Mouse (Mus musculus) neural tube, embryonic 14.5 days (tissue): ENCODE data around the gene Tbx6. TPM values are rescaled to one million over a fixed set of nuclear protein-coding genes. Genes with fewer than 3 reads are reported as not detected.

Experiments
- ATAC-seq: fragments of 200-750 bp; cut with Nextera tagmentation; 2 replicates; pipeline ENCODE4 v1.8.0; 2017; ENCODE audit warnings: low read depth, mild to moderate bottlenecking, moderate TSS enrichment, moderate library complexity
- H3K27ac ChIP-seq: fragments of 300-500 bp; sonication (generic); 2 replicates; pipeline ENCODE4 v1.5.1; 2014; ENCODE audit warnings: low read depth, mild to moderate bottlenecking, control low read depth, low read length, moderate library complexity, mixed read lengths
- H3K27me3 ChIP-seq: fragments of 300-500 bp; sonication (generic); 2 replicates; pipeline ENCODE4 v1.6.1; 2014; ENCODE audit warnings: low read length; ENCODE audit not compliant: control insufficient read depth, insufficient read depth
- H3K36me3 ChIP-seq: fragments of 300-500 bp; sonication (generic); 2 replicates; pipeline ENCODE4 v1.6.1; 2014; ENCODE audit warnings: low read length, mixed read lengths; ENCODE audit not compliant: control insufficient read depth, insufficient read depth
- H3K4me1 ChIP-seq: fragments of 300-500 bp; sonication (generic); 2 replicates; pipeline ENCODE4 v1.6.1; 2014; ENCODE audit warnings: low read length; ENCODE audit not compliant: control insufficient read depth, insufficient read depth
- H3K4me2 ChIP-seq: fragments of 300-500 bp; sonication (generic); 2 replicates; pipeline ENCODE4 v1.6.1; 2014; ENCODE audit warnings: mild to moderate bottlenecking, low read depth, low read length, control low read depth
- H3K4me3 ChIP-seq: fragments of 300-500 bp; sonication (generic); 2 replicates; pipeline ENCODE4 v1.5.1; 2014; ENCODE audit warnings: low read depth, low read length, control low read depth, mixed read lengths
- H3K9ac ChIP-seq: fragments of 300-500 bp; sonication (generic); replicated peaks from 2 replicates; pipeline ENCODE4 v1.6.1; 2014; ENCODE audit warnings: low read depth, mild to moderate bottlenecking, control low read depth, low read length, mixed read lengths
- H3K9me3 ChIP-seq: fragments of 300-500 bp; sonication (generic); 2 replicates; pipeline ENCODE4 v1.6.1; 2016; ENCODE audit warnings: low read length; ENCODE audit not compliant: control insufficient read depth
- WGBS: fragments of 180-500 bp; shearing (Covaris S2); extraction: QIAGEN DNeasy Blood & Tissue Kit; methylation state at CpG from one replicate; pipeline ENCODE4 v1.1.7; 2014; 5-methylcytosine and 5-hydroxymethylcytosine counted together
- polyA plus RNA-seq: library from polyadenylated mRNA; unstranded; fragments of >200 nt; fragmentation: Nextera tagmentation; extraction: Ambion mirVana; gene quantifications from 2 replicates; pipeline ENCODE4 v1.2.1, GENCODE M21; 2014

Tbx6 gene
- 0.27 and 0.55 TPM in 2 replicates for polyA plus RNA-seq

DNA sequence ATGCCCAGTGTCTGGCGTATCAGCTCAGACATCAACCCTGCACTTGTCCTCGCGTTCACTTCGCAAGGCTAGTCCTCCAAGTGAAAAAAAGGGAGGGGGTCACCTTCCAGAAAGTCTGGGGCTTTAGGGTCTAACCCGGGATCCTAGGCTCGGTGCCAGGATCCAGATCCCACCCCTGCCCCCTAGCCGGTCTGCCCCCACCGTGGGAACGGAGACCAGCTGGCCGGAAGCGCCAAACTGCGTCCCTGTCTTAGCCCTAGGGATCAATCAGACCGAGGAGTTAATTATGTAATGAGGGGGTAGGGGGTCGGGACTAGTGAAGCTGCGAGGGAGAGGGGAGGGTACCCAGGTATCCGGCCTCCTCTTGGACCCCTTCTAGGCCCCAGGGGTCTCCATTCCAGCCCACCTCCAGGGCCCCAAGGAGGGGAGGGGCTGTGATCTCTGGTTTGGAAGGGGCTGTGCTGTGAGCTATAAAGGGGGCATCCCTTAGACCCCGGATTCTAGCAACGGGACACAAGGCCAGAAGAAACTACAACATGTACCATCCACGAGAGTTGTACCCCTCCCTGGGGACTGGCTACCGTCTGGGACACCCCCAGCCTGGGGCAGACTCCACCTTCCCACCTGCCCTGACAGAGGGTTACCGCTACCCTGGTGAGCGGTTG lies at the start of gene Tbx6:
TSS of gene Tbx6 (plus strand) at position 513 of the 665 bp plus-strand sequence.
- Histone ChIP-seq H3K4me2 (peak within 1 kb of the TSS; percentile 96), H3K27me3 (no peaks in the 10 kb centered on the region), H3K27ac (peak within 1 kb of the TSS; percentile 77), H3K36me3 (peaks cover 14% of the 10 kb centered on the region), H3K9me3 (no peaks in the 10 kb centered on the region), H3K4me1 (peaks cover 29% of the 10 kb centered on the region), H3K4me3 (peak within 1 kb of the TSS; percentile 36), H3K9ac (peak within 1 kb of the TSS; percentile 56)
- ATAC-seq, result 0 out of 2 replicates have a peak, but pooled peaks have one; percentile 0
- WGBS, result 5% methylated on average over 22 of the region's 22 CpGs

DNA sequence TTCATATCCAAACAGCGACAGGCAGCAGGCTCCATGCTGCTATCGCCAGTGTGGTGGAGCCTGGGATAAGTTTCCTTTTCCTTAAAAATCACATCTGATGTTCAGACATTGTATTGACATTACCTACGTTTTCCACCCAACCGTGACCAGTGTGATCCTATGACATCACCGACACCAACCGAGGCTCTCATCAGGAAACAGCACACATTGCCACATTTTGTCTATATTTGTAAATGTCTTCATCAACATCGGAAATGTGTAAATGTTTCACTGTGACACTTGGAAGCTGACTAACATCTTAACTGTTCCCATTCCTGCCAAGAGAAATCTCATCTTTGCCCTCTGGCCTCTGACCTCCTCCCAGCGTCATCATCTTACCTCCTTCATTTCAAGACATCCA lies 45.2 kb upstream of the Tbx6 start:
- no peak overlapping the region for H3K4me3 ChIP-seq
- no peaks in the 10 kb centered on the region for H3K9me3 ChIP-seq
- no peak for ATAC-seq
- H3K4me1 ChIP-seq, result no peaks in the 10 kb centered on the region
- H3K27me3 ChIP-seq, result no peaks in the 10 kb centered on the region
- 86% methylated on average over 8 of the region's 8 CpGs for WGBS
- no peak overlapping the region for H3K9ac ChIP-seq
- H3K36me3 ChIP-seq, result no peaks in the 10 kb centered on the region
- H3K27ac ChIP-seq, result no peak overlapping the region
- no peak overlapping the region for H3K4me2 ChIP-seq

DNA sequence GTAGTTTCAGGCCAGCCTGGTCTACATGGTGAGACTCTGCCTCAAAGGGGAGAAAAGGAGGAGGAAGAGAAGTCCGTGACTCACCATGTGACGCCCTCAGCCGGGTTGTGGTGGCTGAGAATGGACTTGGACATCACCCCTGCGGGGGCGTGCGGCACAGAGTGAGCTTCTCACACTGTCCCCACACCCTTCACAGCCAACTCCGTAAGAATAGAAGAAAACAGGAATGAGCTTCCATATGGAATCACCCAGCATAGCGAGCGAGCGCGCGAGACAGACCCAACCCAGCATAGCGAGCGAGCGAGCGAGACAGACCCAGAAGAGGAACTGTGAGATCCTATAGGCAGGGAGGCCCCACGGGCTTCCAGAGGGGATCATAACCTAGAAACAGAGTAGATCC lies 41.7 kb upstream of the Tbx6 start:
- H3K27ac ChIP-seq, result no peak overlapping the region
- H3K9ac ChIP-seq, result no peak overlapping the region
- no peak overlapping the region for H3K4me2 ChIP-seq
- ATAC-seq, result no peak
- H3K9me3 ChIP-seq, result no peaks in the 10 kb centered on the region
- 87% methylated on average over 17 of the region's 17 CpGs for WGBS
- no peaks in the 10 kb centered on the region for H3K4me1 ChIP-seq
- H3K27me3 ChIP-seq, result no peaks in the 10 kb centered on the region
- no peaks in the 10 kb centered on the region for H3K36me3 ChIP-seq
- no peak overlapping the region for H3K4me3 ChIP-seq

DNA sequence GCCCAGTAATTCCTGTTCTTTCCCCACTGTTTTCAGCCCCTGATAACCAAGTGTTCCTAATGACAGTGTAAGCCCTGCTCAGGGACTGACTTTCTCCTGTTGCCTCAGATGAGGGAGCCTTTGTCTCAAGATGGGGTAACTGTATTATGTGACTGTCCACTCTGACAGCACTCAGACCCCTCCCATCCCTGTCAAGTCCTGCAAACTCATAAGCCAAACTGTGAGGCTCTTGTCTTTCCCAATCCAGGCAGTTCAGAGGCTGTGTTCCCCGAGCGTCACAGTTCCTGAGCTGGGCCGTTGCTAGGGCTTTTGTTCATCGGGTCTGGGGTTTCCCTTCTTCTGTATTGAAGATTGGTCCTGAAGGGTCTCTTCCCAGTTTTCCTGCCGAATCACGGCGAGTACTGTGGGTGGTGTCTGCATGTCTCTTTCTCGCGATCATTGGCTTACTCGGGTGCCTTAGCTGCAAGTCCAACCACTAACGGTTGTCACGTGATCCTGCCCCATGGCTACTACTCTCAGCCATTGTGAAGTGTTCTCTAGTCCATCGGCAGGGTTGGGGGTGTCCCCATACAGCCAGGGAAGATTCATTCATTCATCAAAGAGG lies 41.0 kb upstream of the Tbx6 start:
- no peaks in the 10 kb centered on the region for H3K4me1 ChIP-seq
- WGBS, result 72% methylated on average over 13 of the region's 13 CpGs
- ATAC-seq, result no peak
- no peaks in the 10 kb centered on the region for H3K27me3 ChIP-seq
- H3K9ac ChIP-seq, result no peak overlapping the region
- no peaks in the 10 kb centered on the region for H3K9me3 ChIP-seq
- no peak overlapping the region for H3K27ac ChIP-seq
- no peaks in the 10 kb centered on the region for H3K36me3 ChIP-seq
- no peak overlapping the region for H3K4me3 ChIP-seq
- no peak overlapping the region for H3K4me2 ChIP-seq

DNA sequence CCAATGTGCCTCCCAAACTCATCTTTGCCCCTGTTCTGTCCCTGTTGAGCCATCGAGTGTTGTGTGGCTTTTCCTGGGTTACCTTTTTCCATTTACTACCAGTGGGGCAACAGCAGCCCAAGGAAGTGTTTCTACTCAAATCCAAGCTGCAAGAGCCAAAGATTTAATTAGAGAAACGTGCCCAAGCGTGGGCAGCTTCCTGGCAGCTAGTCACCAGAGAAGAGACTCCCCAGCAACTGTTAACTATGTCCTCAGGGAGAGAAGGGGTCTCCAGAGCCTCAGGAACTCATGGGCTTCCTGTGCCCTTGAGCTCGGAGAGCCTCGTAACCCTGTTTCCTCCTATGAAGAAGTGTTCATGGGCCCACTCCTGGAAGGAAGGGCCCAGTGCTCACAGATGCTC lies 40.3 kb upstream of the Tbx6 start:
- Histone ChIP-seq H3K27me3 (no peaks in the 10 kb centered on the region), H3K9ac (no peak overlapping the region), H3K4me2 (no peak overlapping the region), H3K27ac (no peak overlapping the region), H3K4me1 (no peaks in the 10 kb centered on the region), H3K4me3 (no peak overlapping the region), H3K9me3 (no peaks in the 10 kb centered on the region), H3K36me3 (no peaks in the 10 kb centered on the region)
- 89% methylated on average over 5 of the region's 5 CpGs for WGBS
- ATAC-seq, result no peak

DNA sequence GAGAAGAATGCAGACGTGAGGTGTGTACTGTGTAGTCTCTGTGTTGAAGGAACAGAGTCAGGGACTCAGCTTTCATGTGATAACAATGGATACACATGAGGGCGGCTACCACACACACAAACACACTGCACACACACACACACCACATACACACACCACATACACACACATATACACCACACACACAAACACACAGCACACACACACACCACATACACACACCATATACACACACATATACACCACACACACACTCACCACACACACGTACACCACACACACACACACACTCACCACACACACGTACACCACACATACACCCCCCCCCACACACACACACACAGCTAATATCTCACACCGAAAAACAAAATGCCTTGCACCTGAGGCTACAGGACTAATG lies 39.8 kb upstream of the Tbx6 start:
- Histone ChIP-seq H3K9ac (no peak overlapping the region), H3K4me3 (no peak overlapping the region), H3K4me1 (no peaks in the 10 kb centered on the region), H3K27me3 (no peaks in the 10 kb centered on the region), H3K9me3 (no peaks in the 10 kb centered on the region), H3K27ac (no peak overlapping the region), H3K4me2 (no peak overlapping the region), H3K36me3 (no peaks in the 10 kb centered on the region)
- ATAC-seq, result no peak
- 90% methylated on average over 5 of the region's 5 CpGs for WGBS

DNA sequence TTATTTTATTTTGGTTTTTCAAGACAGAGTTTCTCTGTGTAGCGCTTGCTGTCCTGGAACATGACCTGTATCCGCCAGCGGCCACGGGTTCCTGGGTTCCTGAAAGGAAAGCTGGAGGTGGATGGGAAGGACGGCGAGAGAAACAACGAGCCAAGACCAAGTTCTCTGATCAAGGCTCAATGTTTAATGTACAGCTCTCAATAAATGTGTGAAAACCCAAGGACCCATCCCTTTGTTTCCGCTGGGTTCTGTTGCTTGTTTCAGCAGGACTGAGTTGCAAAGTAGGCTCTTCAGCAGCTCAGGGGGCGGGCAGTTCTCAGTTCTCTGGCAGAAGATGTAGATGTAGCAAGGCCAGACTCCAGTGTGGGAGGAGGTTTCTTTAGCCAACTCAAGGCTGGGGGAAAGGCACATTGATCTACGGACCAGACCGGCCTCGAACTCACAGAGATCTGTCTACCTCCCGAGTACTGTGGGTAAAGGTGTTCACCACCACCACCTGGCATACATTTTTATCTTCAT lies 39.3 kb upstream of the Tbx6 start:
- Histone ChIP-seq H3K9ac (no peak overlapping the region), H3K27me3 (no peaks in the 10 kb centered on the region), H3K27ac (no peak overlapping the region), H3K36me3 (no peaks in the 10 kb centered on the region), H3K4me1 (no peaks in the 10 kb centered on the region), H3K4me2 (no peak overlapping the region), H3K4me3 (no peak overlapping the region), H3K9me3 (no peaks in the 10 kb centered on the region)
- 94% methylated on average over 13 of the region's 13 CpGs for WGBS
- no peak for ATAC-seq

DNA sequence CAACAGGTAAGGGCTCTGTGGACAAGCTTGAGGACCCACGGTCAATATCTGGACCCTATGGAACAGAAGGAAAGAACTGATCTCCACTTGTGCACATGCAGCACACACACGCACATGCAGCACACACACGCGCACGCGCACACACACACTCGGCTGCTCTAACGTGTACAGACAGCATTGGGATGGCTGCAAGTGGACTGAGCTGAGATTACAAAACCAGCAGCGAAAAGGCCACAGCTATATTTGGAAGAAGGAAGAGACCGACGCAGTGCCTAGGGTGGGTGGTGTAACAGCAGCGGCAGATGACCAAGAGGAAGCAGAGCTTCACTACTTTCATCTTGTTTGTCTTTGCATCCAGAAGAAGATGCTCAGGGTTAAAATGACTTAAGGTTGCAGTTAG lies 35.2 kb upstream of the Tbx6 start:
- Histone ChIP-seq H3K36me3 (no peaks in the 10 kb centered on the region), H3K4me1 (no peaks in the 10 kb centered on the region), H3K27me3 (no peaks in the 10 kb centered on the region), H3K27ac (no peak overlapping the region), H3K9me3 (no peaks in the 10 kb centered on the region), H3K9ac (no peak overlapping the region), H3K4me2 (no peak overlapping the region), H3K4me3 (no peak overlapping the region)
- 88% methylated on average over 12 of the region's 12 CpGs for WGBS
- ATAC-seq, result no peak

DNA sequence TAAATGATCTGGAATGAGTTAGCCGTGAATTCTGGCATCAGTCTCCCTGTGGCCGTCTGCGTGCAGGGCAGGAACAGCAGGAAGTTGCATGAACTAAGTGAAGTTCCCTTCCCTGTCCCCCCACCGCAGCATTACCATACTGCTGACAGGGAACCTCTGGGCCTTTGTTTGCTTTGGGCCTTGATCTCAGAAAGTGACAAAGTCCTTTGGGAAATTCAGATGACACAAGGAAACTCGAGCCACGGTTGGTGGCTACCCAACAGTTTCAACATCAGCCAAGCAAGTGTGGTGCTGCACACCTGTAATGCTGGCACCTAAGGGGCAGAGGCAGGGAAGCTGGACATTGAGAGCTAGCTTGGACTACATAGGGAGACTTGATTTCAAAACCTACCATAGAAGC lies 34.5 kb upstream of the Tbx6 start:
- no peaks in the 10 kb centered on the region for H3K36me3 ChIP-seq
- H3K4me3 ChIP-seq, result no peak overlapping the region
- no peak for ATAC-seq
- WGBS, result 46% methylated on average over 6 of the region's 6 CpGs
- H3K9ac ChIP-seq, result no peak overlapping the region
- H3K27ac ChIP-seq, result no peak overlapping the region
- H3K9me3 ChIP-seq, result no peaks in the 10 kb centered on the region
- no peaks in the 10 kb centered on the region for H3K27me3 ChIP-seq
- H3K4me1 ChIP-seq, result no peaks in the 10 kb centered on the region
- H3K4me2 ChIP-seq, result no peak overlapping the region
